In the genomic region with DNA sequence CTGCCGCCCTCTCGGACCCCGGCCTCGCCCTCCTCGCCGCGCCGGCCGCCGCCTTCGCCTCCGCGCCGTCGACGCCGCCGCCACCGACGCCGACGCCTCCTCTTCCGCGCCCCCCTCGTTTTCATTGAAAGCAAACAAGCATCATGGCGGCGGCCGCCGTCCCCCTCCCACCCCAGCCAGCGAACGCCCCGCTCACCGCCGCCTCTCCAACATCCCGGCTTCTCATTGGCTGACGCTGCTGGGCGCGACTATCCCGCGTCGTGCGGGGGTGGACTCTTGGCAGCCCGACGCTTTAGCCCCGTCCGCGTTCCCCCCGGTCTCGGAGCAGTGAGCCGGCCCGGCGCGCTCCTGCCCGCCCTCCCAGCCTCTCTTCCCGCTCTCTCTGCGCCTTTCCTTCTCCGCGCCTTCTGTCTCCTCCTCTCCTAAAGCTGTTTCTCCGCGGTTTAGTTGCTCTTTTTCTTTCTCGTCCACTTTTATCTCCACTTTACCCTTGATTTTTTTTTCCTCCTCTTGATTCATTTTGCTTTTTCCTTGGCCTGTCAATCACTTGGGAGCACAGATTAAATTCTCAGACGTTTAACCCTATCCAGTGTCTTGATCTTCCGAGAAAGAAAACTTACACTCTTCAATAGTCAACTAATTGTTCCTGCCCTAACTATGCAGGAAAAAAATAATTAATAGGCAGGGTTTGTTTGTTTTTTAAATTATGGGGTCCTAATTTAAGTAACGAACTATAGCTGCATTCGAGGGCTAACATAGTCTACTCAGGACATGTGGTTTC, we compare ENCODE assay signal across 8 mouse cellular contexts. TPM values are rescaled to one million over a fixed set of nuclear protein-coding genes. Genes with fewer than 3 reads are reported as not detected.
DNase-seq lines count a peak whose midpoint lies in the region; ATAC-seq lines count a peak whose summit lies in the region.

Cnot6 (minus strand) TSS at position 169 of the 781 bp plus-strand sequence.

- H3K4me2 ChIP-seq in hindbrain, embryonic 16.5 days (ENCODE audit: low read length), result peak within 1 kb of the TSS; percentile 89

- ATAC-seq in hindbrain, embryonic 16.5 days, result peak; percentile 98

- H3K36me3 ChIP-seq in hindbrain, embryonic 16.5 days (ENCODE audit: control insufficient read depth, insufficient read depth, low read length), result no peaks in the 10 kb centered on the region
- H3K36me3 ChIP-seq in macrophage (ENCODE audit: inconsistent target), result no peaks in the 10 kb centered on the region

- H3K27ac ChIP-seq in hindbrain, embryonic 16.5 days (ENCODE audit: low read depth, low read length), result peak within 1 kb of the TSS; percentile 96
- peak within 1 kb of the TSS; percentile 35 for H3K27ac ChIP-seq in macrophage

- H3K79me2 ChIP-seq in macrophage (ENCODE audit: inconsistent target), result peaks cover 43% of the 10 kb centered on the region

- WGBS in hindbrain, embryonic 16.5 days, result 1% methylated on average over 64 of the region's 65 CpGs
- 1% methylated on average over 41 of the region's 65 CpGs for WGBS in macrophage (ENCODE audit: missing documents)

- peak within 1 kb of the TSS; percentile 99 for H3K9ac ChIP-seq in hindbrain, embryonic 16.5 days (ENCODE audit: low read depth, low read length)

- no peaks in the 10 kb centered on the region for H3K9me3 ChIP-seq in hindbrain, embryonic 16.5 days (ENCODE audit: control insufficient read depth, low read length)

- no peaks in the 10 kb centered on the region for H3K27me3 ChIP-seq in hindbrain, embryonic 16.5 days (replicated peaks; ENCODE audit: control insufficient read depth, insufficient read depth, low read length)

- H3K4me3 ChIP-seq in hindbrain, embryonic 16.5 days (ENCODE audit: low read length), result peak within 1 kb of the TSS; percentile 97
- H3K4me3 ChIP-seq in macrophage (ENCODE audit: inconsistent target), result peak within 1 kb of the TSS; percentile 48

- H3K4me1 ChIP-seq in hindbrain, embryonic 16.5 days (ENCODE audit: control insufficient read depth, insufficient read depth, low read depth, low read length), result peaks cover 29% of the 10 kb centered on the region

- DNase-seq in WW6 (ENCODE audit: low read depth, low spot score), result peak; percentile 99
- DNase-seq in cerebellum, postnatal 4 days (ENCODE audit: low spot score in 2 of 2), result peak; percentile 96 to 98
- DNase-seq in gastrocnemius, adult 18-20 months (ENCODE audit: low spot score), result peak; percentile 97
- peak; percentile 97 to 99 for DNase-seq in left cerebral cortex, adult 18-20 months (ENCODE audit: low spot score in 2 of 2)
- DNase-seq in right cerebral cortex, adult 18-20 months, result peak; percentile 98
- peak; percentile 90 for DNase-seq in urinary bladder, postnatal 10 days (ENCODE audit: low spot score)

RNA-seq across cellular contexts. Expression of gene Cnot6, which starts in this region (rescaled TPM):
- total RNA-seq in gastrocnemius, adult 18-20 months (2021), result 10 to 100 TPM; 10.4 to 10.7 TPM
- 30.1 and 36.1 TPM in 2 replicates for polyA plus RNA-seq in hindbrain, embryonic 16.5 days (2015; fragmentation: Nextera tagmentation; extraction: Ambion mirVana)
- total RNA-seq in left cerebral cortex, adult 18-20 months (2021), result 10 to 100 TPM; 50.2 to 56.0 TPM
- 100 to 1,000 TPM in 5 of 26 experiments, 10 to 100 TPM in 21; 45.5 to 131 (median 82.8) TPM for total RNA-seq in macrophage (2018; cell fraction: chromatin; rRNA removed)
- 10 to 100 TPM; 34.7 to 55.8 (median 42.5) TPM for total RNA-seq in macrophage (2018; cell fraction: cytosol; rRNA removed)
- 100 to 1,000 TPM in 2 of 26 experiments, 10 to 100 TPM in 24; 33.6 to 122 (median 64.8) TPM for total RNA-seq in macrophage (2018; cell fraction: nucleus; rRNA removed)
- polyA plus RNA-seq in macrophage (2018), result 24.6 to 40.8 TPM (median 29.3 TPM) in 3 replicates

Comparison
In these comparisons a context has a peak if more than half of its experiments do, and no peak if none do; other contexts are left out.
1. Peak in every context shown above with its lines: DNase-seq, ATAC-seq, H3K4me3 ChIP-seq and H3K27ac ChIP-seq.
2. RNA of gene Cnot6 (total RNA-seq): 50.2 to 56.0 TPM in left cerebral cortex, adult 18-20 months; 10.4 to 10.7 TPM in gastrocnemius, adult 18-20 months; every median in the first group is over 4 times any median in the second.